Mouse (Mus musculus) kidney, adult 2 months (tissue): ENCODE results near the gene Gch1.

Experiments used
- CTCF ChIP-seq: fragments of 200-500 bp; conservative IDR thresholded peaks from 2 replicates; pipeline ENCODE4 v1.5.1; 2011; ENCODE audit warnings: low read depth, mild to moderate bottlenecking, control low read depth, low read length, moderate library complexity, mixed read lengths; ENCODE audit not compliant: insufficient read depth, insufficient read length
- POLR2A ChIP-seq: fragments of 200-500 bp; IDR thresholded peaks from one replicate; pipeline ENCODE4 v1.6.1; 2011; ENCODE audit warnings: low read depth, low read length, control low read depth

DNA sequence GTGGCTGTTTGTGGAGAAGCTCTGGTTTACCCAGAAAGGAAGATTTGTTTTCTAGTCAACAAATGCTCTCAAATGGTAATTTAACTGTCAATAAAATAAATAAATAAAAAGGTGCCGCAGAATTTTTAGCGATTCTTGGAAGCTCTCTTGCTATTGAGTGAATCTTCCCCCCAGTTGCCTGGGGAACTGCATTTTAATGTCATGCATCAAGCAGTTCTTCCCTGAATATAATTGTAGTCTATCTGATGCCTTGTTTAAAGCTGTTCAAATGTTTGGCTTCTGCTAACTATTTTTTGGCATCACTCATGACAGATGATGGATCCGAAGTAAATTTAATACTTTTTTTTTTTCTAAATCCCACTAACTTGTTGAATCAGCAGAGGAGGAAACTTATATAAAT, 8.1 kb upstream of the Gch1 start:
- TF ChIP-seq CTCF (no peak), POLR2A (no peak)
